Mouse (Mus musculus) midbrain, embryonic 12.5 days (tissue): ENCODE measurements around the gene Ap3m1. TPM values are rescaled to one million over a fixed set of nuclear protein-coding genes. Genes with fewer than 3 reads are reported as not detected.

ENCODE experiments used
- ATAC-seq: fragments of 200-750 bp; cut with Nextera tagmentation; 2 replicates; pipeline ENCODE4 v1.8.0; 2017; ENCODE audit warnings: low read depth, moderate TSS enrichment, moderate library complexity; ENCODE audit not compliant: low FRiP score
- H3K27ac ChIP-seq: fragments of 300-500 bp; sonication (generic); replicated peaks from 2 replicates; pipeline ENCODE4 v1.5.1; 2016; ENCODE audit warnings: mild to moderate bottlenecking
- H3K27me3 ChIP-seq: fragments of 300-500 bp; sonication (generic); 2 replicates; pipeline ENCODE4 v1.6.1; 2016; ENCODE audit warnings: mild to moderate bottlenecking
- H3K36me3 ChIP-seq: fragments of 300-500 bp; sonication (generic); 2 replicates; pipeline ENCODE4 v1.6.1; 2016
- H3K4me1 ChIP-seq: fragments of 300-500 bp; sonication (generic); 2 replicates; pipeline ENCODE4 v1.6.1; 2016
- H3K4me2 ChIP-seq: fragments of 300-500 bp; sonication (generic); replicated peaks from 2 replicates; pipeline ENCODE4 v1.6.1; 2016; ENCODE audit warnings: mild to moderate bottlenecking, moderate library complexity
- H3K4me3 ChIP-seq: fragments of 300-500 bp; sonication (generic); 2 replicates; pipeline ENCODE4 v1.5.1; 2016; ENCODE audit warnings: mild to moderate bottlenecking
- H3K9ac ChIP-seq: fragments of 300-500 bp; sonication (generic); replicated peaks from 2 replicates; pipeline ENCODE4 v1.6.1; 2016; ENCODE audit warnings: mild to moderate bottlenecking, moderate library complexity
- H3K9me3 ChIP-seq: fragments of 300-500 bp; sonication (generic); 2 replicates; pipeline ENCODE4 v1.6.1; 2016; ENCODE audit warnings: mild to moderate bottlenecking
- WGBS: fragments of 180-500 bp; shearing (Covaris S2); methylation state at CpG from one replicate; pipeline ENCODE4 v1.1.7; 2016; 5-methylcytosine and 5-hydroxymethylcytosine counted together
- polyA plus RNA-seq: library from polyadenylated mRNA; unstranded; fragments of >200 nt; fragmentation: Nextera tagmentation; extraction: Ambion mirVana; gene quantifications from 2 replicates; pipeline ENCODE4 v1.2.1, GENCODE M21; 2016

Ap3m1 gene
- polyA plus RNA-seq, 1 experiment from 2014 or later = 121 TPM

DNA sequence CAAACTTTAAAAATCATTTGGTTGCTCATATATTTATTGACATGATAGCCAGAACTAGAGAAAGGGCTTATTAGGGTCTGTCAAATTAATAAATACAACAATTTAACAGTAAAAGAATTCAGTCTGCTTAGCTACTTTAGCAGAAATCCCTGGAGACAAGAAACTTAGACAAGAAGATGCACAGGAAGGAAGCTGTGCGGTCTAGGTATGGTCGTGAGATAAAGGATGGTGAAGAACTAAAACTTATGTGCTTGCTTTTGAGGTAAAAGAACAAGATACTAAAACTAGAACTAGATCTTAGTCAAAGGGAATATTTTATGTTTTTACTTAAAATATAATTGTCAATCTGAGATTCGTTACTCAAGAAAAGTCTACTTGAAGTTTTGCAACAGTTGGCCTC, 17.5 kb downstream of the Ap3m1 start:
- H3K4me1 ChIP-seq = no peaks in the 10 kb centered on the region
- no peak overlapping the region for H3K4me3 ChIP-seq
- H3K36me3 ChIP-seq = peaks cover 59% of the 10 kb centered on the region
- H3K27ac ChIP-seq = no peak overlapping the region
- no peak for ATAC-seq
- no peaks in the 10 kb centered on the region for H3K9me3 ChIP-seq
- H3K9ac ChIP-seq = no peak overlapping the region
- H3K4me2 ChIP-seq = no peak overlapping the region
- H3K27me3 ChIP-seq = no peaks in the 10 kb centered on the region
- WGBS = 97% methylated on average over 3 of the region's 3 CpGs

DNA sequence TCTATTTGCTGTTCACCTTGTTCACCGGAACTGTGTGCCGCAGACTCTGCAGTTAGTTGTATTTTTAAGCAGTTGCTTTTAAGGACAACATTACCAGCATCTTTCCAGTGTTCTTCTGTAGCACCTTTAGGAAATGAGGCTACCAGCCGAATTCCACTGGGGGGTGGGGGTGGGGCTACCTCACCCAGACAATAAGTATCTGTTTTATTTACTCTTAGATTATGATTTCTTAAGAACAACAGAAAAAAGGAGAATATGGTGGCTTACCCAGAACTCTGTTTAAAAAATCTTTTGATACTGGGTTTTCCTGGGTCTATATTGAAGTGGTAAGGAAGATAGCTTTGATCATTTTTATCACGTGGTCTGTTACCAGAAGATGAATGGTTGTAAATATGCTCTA, 18.0 kb downstream of the Ap3m1 start:
- Histone ChIP-seq H3K4me2 (no peak overlapping the region), H3K36me3 (peaks cover 58% of the 10 kb centered on the region), H3K27me3 (no peaks in the 10 kb centered on the region), H3K4me1 (no peaks in the 10 kb centered on the region), H3K4me3 (no peak overlapping the region), H3K9ac (no peak overlapping the region), H3K9me3 (no peaks in the 10 kb centered on the region), H3K27ac (no peak overlapping the region)
- no peak for ATAC-seq
- 94% methylated on average over 4 of the region's 4 CpGs for WGBS

DNA sequence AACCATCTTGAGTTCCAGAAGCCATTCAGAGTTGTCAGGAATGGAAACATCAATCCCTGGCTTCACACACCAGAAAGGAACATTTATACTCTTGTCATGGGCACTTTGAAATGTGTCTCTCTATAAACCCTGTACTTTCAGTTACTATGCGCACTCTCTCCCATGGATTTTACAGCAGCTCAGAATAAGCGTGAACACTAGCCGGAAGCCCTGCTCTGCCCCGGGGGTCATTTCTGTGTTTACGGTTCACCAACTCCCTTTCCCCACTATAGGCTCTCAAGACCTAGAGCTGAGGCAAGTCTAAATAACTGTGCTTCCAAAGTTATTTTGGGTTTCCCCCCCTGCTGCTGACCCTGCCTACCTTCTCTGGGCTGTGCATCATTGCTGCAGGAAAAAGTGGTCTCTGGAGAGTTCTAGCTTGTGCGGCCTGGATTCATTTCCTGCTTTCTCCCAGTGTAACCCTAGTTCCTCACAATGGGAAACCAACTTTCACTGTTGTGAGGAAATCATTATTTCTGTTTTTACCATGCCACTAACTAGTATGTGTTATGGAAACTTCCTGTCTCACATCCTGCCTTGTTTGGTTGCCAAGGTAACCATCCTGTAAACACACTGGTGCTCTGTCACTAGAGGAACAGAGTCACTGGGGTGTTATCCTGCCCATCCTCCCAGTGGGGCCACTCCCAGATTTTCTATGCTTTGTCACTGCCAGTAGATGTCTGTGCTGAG, 20.4 kb downstream of the Ap3m1 start:
- H3K27ac ChIP-seq = no peak overlapping the region
- no peaks in the 10 kb centered on the region for H3K27me3 ChIP-seq
- H3K4me1 ChIP-seq = no peaks in the 10 kb centered on the region
- WGBS = 74% methylated on average over 6 of the region's 6 CpGs
- ATAC-seq = no peak
- no peaks in the 10 kb centered on the region for H3K9me3 ChIP-seq
- peaks cover 45% of the 10 kb centered on the region for H3K36me3 ChIP-seq
- H3K9ac ChIP-seq = no peak overlapping the region
- no peak overlapping the region for H3K4me2 ChIP-seq
- H3K4me3 ChIP-seq = no peak overlapping the region

DNA sequence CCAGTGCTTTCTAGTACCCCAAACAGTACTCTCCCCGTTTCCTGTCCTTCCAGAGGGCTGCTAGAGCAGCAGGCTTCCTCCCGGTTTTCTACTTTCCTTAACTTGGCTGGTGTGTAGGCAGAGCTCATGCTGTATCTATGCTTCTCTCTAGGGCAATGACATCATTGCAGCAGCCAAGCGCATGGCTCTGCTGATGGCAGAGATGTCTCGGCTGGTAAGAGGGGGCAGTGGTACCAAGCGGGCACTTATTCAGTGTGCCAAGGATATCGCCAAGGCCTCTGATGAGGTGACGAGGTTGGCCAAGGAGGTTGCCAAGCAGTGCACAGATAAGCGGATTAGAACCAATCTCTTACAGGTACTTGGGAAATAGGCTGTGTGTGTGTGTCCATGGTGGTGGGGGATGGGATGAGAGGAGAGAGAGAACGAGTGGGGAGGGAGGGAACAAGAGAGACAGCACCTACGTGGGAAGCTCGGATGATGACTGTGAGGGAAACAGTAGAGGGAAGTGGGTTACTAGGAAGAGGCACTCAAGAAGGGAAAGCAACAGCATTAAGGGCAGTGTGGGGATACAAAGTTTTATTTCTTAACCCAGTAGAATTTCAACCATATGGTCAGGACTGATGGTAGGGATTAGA, 23.2 kb downstream of the Ap3m1 start:
- Histone ChIP-seq H3K4me1 (no peaks in the 10 kb centered on the region), H3K9me3 (no peaks in the 10 kb centered on the region), H3K4me3 (no peak overlapping the region), H3K27me3 (no peaks in the 10 kb centered on the region), H3K36me3 (peaks cover 39% of the 10 kb centered on the region), H3K9ac (no peak overlapping the region), H3K27ac (no peak overlapping the region), H3K4me2 (no peak overlapping the region)
- 90% methylated on average over 11 of the region's 11 CpGs for WGBS
- no peak for ATAC-seq

DNA sequence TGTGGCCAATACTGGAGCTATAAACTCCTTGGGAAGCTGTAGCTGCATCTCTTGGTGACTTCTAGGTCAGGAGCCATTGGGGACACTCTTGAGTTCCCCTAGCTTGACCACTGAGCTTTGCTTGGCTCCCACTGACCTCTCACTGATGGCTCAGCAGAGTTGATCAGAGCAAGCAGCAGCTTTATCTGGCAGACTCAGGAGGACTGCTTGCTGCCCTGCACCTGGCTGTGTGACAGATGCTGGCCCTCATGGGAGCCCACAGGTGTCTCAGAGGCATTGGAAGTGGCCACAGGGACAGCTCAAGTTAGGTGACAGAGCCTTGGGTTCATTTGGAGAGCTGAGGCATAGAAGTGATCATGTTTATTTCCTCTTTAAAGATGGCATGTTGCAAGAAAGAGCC, 24.8 kb downstream of the Ap3m1 start:
- H3K9me3 ChIP-seq = no peaks in the 10 kb centered on the region
- H3K27ac ChIP-seq = no peak overlapping the region
- peaks cover 33% of the 10 kb centered on the region for H3K36me3 ChIP-seq
- H3K4me2 ChIP-seq = no peak overlapping the region
- H3K27me3 ChIP-seq = no peaks in the 10 kb centered on the region
- no peak overlapping the region for H3K9ac ChIP-seq
- no peaks in the 10 kb centered on the region for H3K4me1 ChIP-seq
- no peak for ATAC-seq
- H3K4me3 ChIP-seq = no peak overlapping the region

DNA sequence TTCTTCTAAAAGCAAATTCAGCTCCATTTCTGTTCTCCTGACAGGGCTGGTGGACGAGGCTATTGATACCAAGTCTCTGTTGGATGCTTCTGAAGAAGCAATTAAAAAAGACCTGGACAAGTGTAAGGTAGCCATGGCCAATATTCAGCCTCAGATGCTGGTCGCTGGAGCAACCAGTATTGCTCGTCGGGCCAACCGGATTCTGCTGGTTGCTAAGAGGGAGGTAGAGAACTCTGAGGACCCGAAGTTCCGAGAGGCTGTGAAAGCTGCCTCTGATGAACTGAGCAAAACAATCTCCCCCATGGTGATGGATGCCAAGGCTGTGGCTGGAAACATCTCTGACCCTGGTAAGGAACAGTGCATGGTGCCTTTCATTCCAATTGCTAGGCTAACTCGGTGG, 31.9 kb downstream of the Ap3m1 start:
- no peak for ATAC-seq
- H3K9me3 ChIP-seq = no peaks in the 10 kb centered on the region
- no peak overlapping the region for H3K4me2 ChIP-seq
- no peaks in the 10 kb centered on the region for H3K27me3 ChIP-seq
- H3K4me1 ChIP-seq = no peaks in the 10 kb centered on the region
- no peak overlapping the region for H3K4me3 ChIP-seq
- WGBS = 93% methylated on average over 8 of the region's 8 CpGs
- H3K9ac ChIP-seq = no peak overlapping the region
- no peak overlapping the region for H3K27ac ChIP-seq
- H3K36me3 ChIP-seq = peaks cover 24% of the 10 kb centered on the region

DNA sequence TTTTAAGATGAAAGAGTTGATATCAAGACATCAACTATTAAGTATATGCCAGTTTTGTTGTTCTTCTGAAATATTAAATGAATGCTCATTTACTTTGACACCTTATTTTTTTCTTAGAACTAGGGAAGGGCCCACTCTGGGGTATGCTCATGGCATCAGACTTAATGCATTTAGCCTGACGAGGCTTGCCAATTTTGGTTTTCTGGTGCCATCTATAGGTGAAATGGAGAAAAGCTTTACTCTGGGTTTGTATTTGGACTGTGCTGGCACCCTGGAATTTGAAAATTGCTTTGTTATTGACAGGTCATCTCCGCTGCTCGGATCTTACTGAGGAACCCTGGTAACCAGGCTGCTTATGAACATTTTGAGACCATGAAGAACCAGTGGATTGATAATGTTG, 33.3 kb downstream of the Ap3m1 start:
- H3K36me3 ChIP-seq = peaks cover 16% of the 10 kb centered on the region; the same call in 1 of the 2 replicates
- H3K27ac ChIP-seq = no peak overlapping the region
- H3K4me1 ChIP-seq = no peaks in the 10 kb centered on the region
- H3K27me3 ChIP-seq = no peaks in the 10 kb centered on the region
- no peak overlapping the region for H3K4me3 ChIP-seq
- 43% methylated on average over 3 of the region's 3 CpGs for WGBS
- peak; percentile 38; the same call in 1 of the 2 replicates for ATAC-seq
- no peak overlapping the region for H3K4me2 ChIP-seq
- 0 out of 2 replicates have a peak overlapping the region, but pooled peaks have one; percentile 15 for H3K9ac ChIP-seq
- no peaks in the 10 kb centered on the region for H3K9me3 ChIP-seq

DNA sequence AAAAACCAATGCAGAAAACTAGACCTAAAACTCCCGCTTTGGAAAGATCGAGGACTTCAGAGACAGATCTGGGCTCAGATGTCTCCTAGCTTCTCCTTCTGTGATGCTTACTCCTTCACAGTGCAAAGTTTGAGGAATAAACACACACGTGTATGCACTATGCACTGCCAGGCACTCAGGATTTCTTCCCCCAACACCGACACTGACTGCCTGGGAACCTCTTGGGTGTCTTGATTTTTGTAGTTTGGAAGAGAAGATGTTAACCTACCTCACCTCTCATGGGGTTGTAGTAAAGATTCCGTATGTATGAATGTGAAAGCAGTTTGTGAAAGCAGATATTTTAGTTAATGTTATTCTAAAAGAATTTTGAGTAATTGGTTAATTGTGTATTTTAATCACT, 34.4 kb downstream of the Ap3m1 start:
- Histone ChIP-seq H3K4me3 (no peak overlapping the region), H3K4me1 (no peaks in the 10 kb centered on the region), H3K36me3 (peaks cover 16% of the 10 kb centered on the region; the same call in 1 of the 2 replicates), H3K4me2 (no peak overlapping the region), H3K9ac (no peak overlapping the region), H3K27me3 (no peaks in the 10 kb centered on the region), H3K9me3 (no peaks in the 10 kb centered on the region), H3K27ac (no peak overlapping the region)
- 92% methylated on average over 5 of the region's 5 CpGs for WGBS
- no peak for ATAC-seq

DNA sequence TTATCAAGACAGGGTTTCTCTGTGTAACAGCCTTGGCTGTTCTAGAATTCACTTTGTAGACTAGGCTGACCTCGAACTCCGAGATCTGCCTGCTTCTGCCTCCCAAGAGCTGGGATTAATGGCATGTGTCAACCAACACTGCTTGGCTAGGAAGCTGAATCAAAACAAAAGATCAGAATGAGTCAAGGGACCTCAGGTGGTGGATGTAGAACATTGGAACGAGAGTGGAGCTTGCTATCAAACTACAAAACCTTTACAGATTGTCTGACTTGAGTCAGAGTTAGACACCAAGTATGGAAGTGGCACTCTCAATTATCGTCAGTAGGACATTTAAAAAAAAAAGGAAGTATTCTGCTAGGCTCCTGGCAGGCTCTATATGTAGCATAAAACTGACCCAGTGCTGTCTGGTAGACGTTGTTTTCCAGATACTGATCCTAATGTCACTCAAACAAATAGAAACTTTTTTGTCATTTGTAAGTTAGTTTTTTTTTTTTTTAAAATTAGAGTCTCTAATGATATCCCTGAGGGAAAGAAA, 38.4 kb downstream of the Ap3m1 start:
- H3K36me3 ChIP-seq = peaks cover 6% of the 10 kb centered on the region; the same call in 1 of the 2 replicates
- ATAC-seq = no peak
- H3K4me3 ChIP-seq = no peak overlapping the region
- no peak overlapping the region for H3K9ac ChIP-seq
- no peak overlapping the region for H3K4me2 ChIP-seq
- H3K4me1 ChIP-seq = no peaks in the 10 kb centered on the region
- H3K27me3 ChIP-seq = no peaks in the 10 kb centered on the region
- no peaks in the 10 kb centered on the region for H3K9me3 ChIP-seq
- no peak overlapping the region for H3K27ac ChIP-seq
- WGBS = 90% methylated on average over 5 of the region's 5 CpGs

DNA sequence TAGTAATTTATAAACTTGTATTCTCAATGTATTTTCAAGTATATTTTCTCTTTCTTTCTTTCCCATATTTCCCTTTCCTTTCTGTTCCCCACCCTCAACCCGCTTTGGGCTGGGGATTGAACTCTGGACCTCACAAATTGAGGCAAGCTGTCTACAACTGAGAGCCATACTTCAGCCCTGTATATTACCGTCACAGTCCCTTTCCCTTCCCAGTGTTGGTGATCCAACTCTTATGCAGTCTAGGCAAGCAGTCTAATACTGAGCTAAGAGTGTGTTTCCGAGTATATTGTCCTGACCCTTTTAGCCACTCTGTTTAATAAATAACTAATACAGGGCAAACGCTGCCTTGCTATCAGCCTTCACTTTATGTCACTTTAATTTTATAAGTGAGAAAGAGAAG, 52.7 kb downstream of the Ap3m1 start:
- H3K4me3 ChIP-seq = no peak overlapping the region
- H3K27ac ChIP-seq = no peak overlapping the region
- WGBS = 88% methylated on average over 4 of the region's 4 CpGs
- no peaks in the 10 kb centered on the region for H3K9me3 ChIP-seq
- ATAC-seq = no peak
- no peaks in the 10 kb centered on the region; the same call in 1 of the 2 replicates for H3K4me1 ChIP-seq
- H3K27me3 ChIP-seq = no peaks in the 10 kb centered on the region
- H3K4me2 ChIP-seq = no peak overlapping the region
- no peaks in the 10 kb centered on the region for H3K36me3 ChIP-seq
- H3K9ac ChIP-seq = no peak overlapping the region

DNA sequence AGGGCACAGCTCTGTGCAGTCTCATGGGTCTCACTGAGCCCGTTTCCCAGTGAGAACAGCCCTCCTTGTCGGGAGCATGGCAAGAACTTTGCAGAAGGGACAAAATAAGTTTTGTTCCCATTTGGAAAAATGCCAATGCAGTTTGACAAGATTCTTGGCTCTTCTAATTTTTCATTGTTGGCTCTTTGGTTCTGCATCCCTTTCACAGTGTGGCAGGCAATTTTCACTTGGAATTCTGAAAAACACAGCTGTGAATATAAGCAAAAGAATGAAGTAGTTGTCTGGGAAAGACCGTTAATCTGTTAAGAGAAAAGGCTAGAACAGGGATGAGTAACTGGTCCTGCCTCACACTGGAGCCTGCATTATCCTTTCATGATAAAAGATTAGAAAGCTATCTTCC, 54.8 kb downstream of the Ap3m1 start:
- no peak for ATAC-seq
- Histone ChIP-seq H3K4me3 (no peak overlapping the region), H3K9ac (no peak overlapping the region), H3K4me2 (no peak overlapping the region), H3K4me1 (no peaks in the 10 kb centered on the region; the same call in 1 of the 2 replicates), H3K27ac (no peak overlapping the region), H3K9me3 (no peaks in the 10 kb centered on the region), H3K27me3 (no peaks in the 10 kb centered on the region), H3K36me3 (no peaks in the 10 kb centered on the region)
- WGBS = 70% methylated on average over 3 of the region's 3 CpGs

DNA sequence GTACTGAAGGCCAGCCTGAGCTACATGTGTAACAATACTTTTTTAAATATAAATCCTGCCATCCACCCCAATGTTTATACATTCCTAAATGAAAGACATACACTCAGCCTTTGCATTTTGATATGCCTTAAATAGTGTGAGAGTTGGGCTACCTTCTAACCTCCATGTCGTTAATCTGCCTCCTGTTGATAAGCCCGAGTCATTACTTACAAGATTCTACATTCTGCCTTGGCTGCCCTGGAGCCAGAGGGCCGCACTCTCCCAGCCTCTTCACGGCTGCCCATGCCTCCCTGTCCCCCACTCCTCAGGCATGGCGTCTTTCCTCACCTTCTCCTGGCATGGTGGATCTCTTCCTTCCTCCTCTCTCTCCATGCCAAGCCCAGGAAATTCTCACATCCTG, 55.9 kb downstream of the Ap3m1 start:
- H3K4me3 ChIP-seq = no peak overlapping the region
- 74% methylated on average over 5 of the region's 5 CpGs for WGBS
- H3K4me1 ChIP-seq = no peaks in the 10 kb centered on the region; the same call in 1 of the 2 replicates
- no peak overlapping the region for H3K27ac ChIP-seq
- no peak for ATAC-seq
- no peaks in the 10 kb centered on the region for H3K27me3 ChIP-seq
- H3K9me3 ChIP-seq = no peaks in the 10 kb centered on the region
- no peak overlapping the region for H3K9ac ChIP-seq
- peaks cover 4% of the 10 kb centered on the region; the same call in 1 of the 2 replicates for H3K36me3 ChIP-seq
- no peak overlapping the region for H3K4me2 ChIP-seq
